Mouse (Mus musculus): Measurements from ENCODE around the gene Nkain2. TPM values are rescaled to one million over a fixed set of nuclear protein-coding genes. Genes with fewer than 3 reads are reported as not detected.

Nkain2 gene
- total and polyA plus RNA-seq, 2 experiments from 2014 or later = 12.8 to 33.4 TPM

GRCm38 (mm10) chr10:31728036-31728435, 1162.2 kb downstream of the Nkain2 start:
- H3K9me3 ChIP-seq (ENCODE audit: low read length) = no peaks in the 10 kb centered on the region
- H3K9ac ChIP-seq (replicated peaks; ENCODE audit: low read length) = no peak overlapping the region
- H3K4me2 ChIP-seq (ENCODE audit: low read depth, low read length) = no peak overlapping the region
- no peak overlapping the region for H3K4me3 ChIP-seq (ENCODE audit: low read length)
- no peak for TF ChIP-seq CTCF (IDR thresholded peaks at IDR 0.05; ENCODE audit: low read depth)
- ATAC-seq (no peak), DNase-seq (ENCODE audit: low spot score) (no peak)
- no peaks in the 10 kb centered on the region for H3K27me3 ChIP-seq (ENCODE audit: insufficient read depth, low read length)
- H3K4me1 ChIP-seq (ENCODE audit: insufficient read depth, low read length) = no peaks in the 10 kb centered on the region
- no peaks in the 10 kb centered on the region for H3K36me3 ChIP-seq (ENCODE audit: insufficient read depth, low read length)
- H3K27ac ChIP-seq = no peak overlapping the region

DNA sequence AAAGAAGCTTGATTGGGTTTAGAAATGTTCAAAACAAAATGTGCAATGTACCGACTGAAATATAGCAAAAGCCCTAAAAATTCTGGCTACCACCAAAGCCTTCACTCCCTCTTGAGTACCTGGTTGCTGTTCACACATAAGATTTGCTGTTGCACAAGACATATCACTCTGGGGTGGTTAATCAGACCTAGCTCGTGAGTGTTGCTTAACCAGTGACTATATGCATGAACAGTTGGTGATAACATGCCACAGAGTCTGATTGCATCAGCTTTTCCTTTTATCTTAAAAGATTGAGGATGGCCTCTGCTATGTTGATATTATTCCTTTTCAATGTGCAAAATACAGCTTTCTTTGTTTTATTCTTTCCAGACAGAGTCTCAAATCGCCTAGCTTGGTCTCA, 1243.0 kb downstream of the Nkain2 start:
- Histone ChIP-seq H3K4me2 (ENCODE audit: low read depth, low read length) (no peak overlapping the region), H3K9ac (replicated peaks; ENCODE audit: low read length) (no peak overlapping the region), H3K36me3 (ENCODE audit: insufficient read depth, low read length) (no peaks in the 10 kb centered on the region), H3K27me3 (ENCODE audit: insufficient read depth, low read length) (no peaks in the 10 kb centered on the region), H3K27ac (no peak overlapping the region), H3K9me3 (ENCODE audit: low read length) (no peaks in the 10 kb centered on the region), H3K4me1 (ENCODE audit: insufficient read depth, low read length) (no peaks in the 10 kb centered on the region), H3K4me3 (ENCODE audit: low read length) (no peak overlapping the region)
- TF ChIP-seq CTCF (IDR thresholded peaks at IDR 0.05; ENCODE audit: low read depth) = no peak
- WGBS = 89% methylated on average over 3 of the region's 3 CpGs
- DNase-seq (ENCODE audit: low spot score) (no peak), ATAC-seq (no peak)

GRCm38 (mm10) chr10:31646083-31646482, 1244.2 kb downstream of the Nkain2 start:
- 33% methylated on average over 1 of the region's 1 CpGs for WGBS
- ATAC-seq (no peak), DNase-seq (ENCODE audit: low spot score) (no peak)
- no peak overlapping the region for H3K4me3 ChIP-seq (ENCODE audit: low read length)
- no peak overlapping the region for H3K27ac ChIP-seq
- no peaks in the 10 kb centered on the region for H3K36me3 ChIP-seq (ENCODE audit: insufficient read depth, low read length)
- H3K4me1 ChIP-seq (ENCODE audit: insufficient read depth, low read length) = no peaks in the 10 kb centered on the region
- no peak for TF ChIP-seq CTCF (IDR thresholded peaks at IDR 0.05; ENCODE audit: low read depth)
- H3K9me3 ChIP-seq (ENCODE audit: low read length) = no peaks in the 10 kb centered on the region
- H3K27me3 ChIP-seq (ENCODE audit: insufficient read depth, low read length) = no peaks in the 10 kb centered on the region
- H3K9ac ChIP-seq (replicated peaks; ENCODE audit: low read length) = no peak overlapping the region
- H3K4me2 ChIP-seq (ENCODE audit: low read depth, low read length) = no peak overlapping the region

Other genes with a start within 250 kb of the Nkain2 start
- 0.42 TPM in 1 of 2 replicates, not detected in the other for gene Trdn, start 190.1 kb upstream of the Nkain2 start, total RNA-seq (2014; rRNA removed)
- gene Trdn, start 190.1 kb upstream of the Nkain2 start, polyA plus RNA-seq (2015; fragmentation: Nextera tagmentation; extraction: Ambion mirVana) = 0.13 TPM in 1 of 2 replicates, not detected in the other